Mouse (Mus musculus) lung, adult 18-20 months (tissue): ENCODE data around the gene Pdzk1.

Source experiments
- DNase-seq, 2 experiments: peaks; one replicate each; pipeline ENCODE4 v3.0.0; 2022; ENCODE audit warnings: mixed read lengths in 2 of 2

Pdzk1 gene

GRCm38 (mm10) chr3:96902336-96902999 lies 73.4 kb downstream of the Pdzk1 start:
- no peak for DNase-seq

GRCm38 (mm10) chr3:96904393-96904792 lies 75.3 kb downstream of the Pdzk1 start, which contains the start of gene Gja5:
Gene Gja5 (plus strand): TSS chr3:96904693.
- DNase-seq, result no peak

GRCm38 (mm10) chr3:96904851-96905541 lies 75.9 kb downstream of the Pdzk1 start, which contains the start of gene Gpr89:
Gene Gpr89 (minus strand): TSS chr3:96905346.
- DNase-seq, result peak; percentile 93 to 95

- no peak for DNase-seq
These were observed 76.5 kb downstream of the Pdzk1 start for GRCm38 (mm10) chr3:96905592-96905991.
